ENCODE assay signal across 8 mouse cellular contexts in genomic region chr5:75075383-75075941, GRCm38 (mm10). TPM values are rescaled to one million over a fixed set of nuclear protein-coding genes. Genes with fewer than 3 reads are reported as not detected.
A peak's percentile ranks its signal among the peaks of the same experiment; 100 is the strongest.
DNase-seq lines count a peak whose midpoint lies in the region; ATAC-seq and TF ChIP-seq lines count a peak whose summit lies in the region.

Gsx2 (plus strand) TSS chr5:75075601.

- H3K4me2 ChIP-seq in heart, embryonic 15.5 days = peak within 1 kb of the TSS; percentile 45
- H3K4me2 ChIP-seq in hindbrain, embryonic 11.5 days (replicated peaks; ENCODE audit: low read depth, low read length) = peak within 1 kb of the TSS; percentile 49
- peak within 1 kb of the TSS; percentile 43 for H3K4me2 ChIP-seq in midbrain, embryonic 14.5 days (ENCODE audit: low read length)

- H3K27me3 ChIP-seq in heart, embryonic 15.5 days = peaks cover 98% of the 10 kb centered on the region
- H3K27me3 ChIP-seq in hindbrain, embryonic 11.5 days (ENCODE audit: control insufficient read depth, insufficient read depth, low read length) = peaks cover 93% of the 10 kb centered on the region
- H3K27me3 ChIP-seq in midbrain, embryonic 14.5 days (ENCODE audit: control insufficient read depth, insufficient read depth, low read length) = peaks cover 98% of the 10 kb centered on the region

- H3K9ac ChIP-seq in heart, embryonic 15.5 days = no peak within 1 kb of the TSS
- H3K9ac ChIP-seq in hindbrain, embryonic 11.5 days (ENCODE audit: low read depth, low read length) = peak within 1 kb of the TSS; percentile 40
- H3K9ac ChIP-seq in midbrain, embryonic 14.5 days (replicated peaks; ENCODE audit: low read length) = no peak within 1 kb of the TSS

- intact Hi-C loops in heart, postnatal 10 days (cut with DNase I) = no loop called here

- 2% methylated on average over 41 of the region's 41 CpGs for WGBS in heart, embryonic 15.5 days
- WGBS in hindbrain, embryonic 11.5 days = under 1% methylated on average over 33 of the region's 41 CpGs
- under 1% methylated on average over 41 of the region's 41 CpGs for WGBS in midbrain, embryonic 14.5 days

- peak within 1 kb of the TSS; percentile 32 for H3K4me3 ChIP-seq in heart, embryonic 15.5 days
- peak within 1 kb of the TSS; percentile 40 for H3K4me3 ChIP-seq in hindbrain, embryonic 11.5 days (ENCODE audit: low read depth, low read length)
- H3K4me3 ChIP-seq in midbrain, embryonic 14.5 days (replicated peaks; ENCODE audit: low read depth, low read length) = peak within 1 kb of the TSS; percentile 21

- H3K9me3 ChIP-seq in heart, embryonic 15.5 days (replicated peaks) = no peaks in the 10 kb centered on the region
- no peaks in the 10 kb centered on the region for H3K9me3 ChIP-seq in hindbrain, embryonic 11.5 days (ENCODE audit: control insufficient read depth, low read length)
- no peaks in the 10 kb centered on the region for H3K9me3 ChIP-seq in midbrain, embryonic 14.5 days (ENCODE audit: control insufficient read depth, low read length)

- TF ChIP-seq POLR2A in brain, embryonic 14.5 days (IDR thresholded peaks at IDR 0.05; ENCODE audit: borderline replicate concordance, extremely low read depth, insufficient read depth, insufficient read length, poor library complexity, severe bottlenecking) = no peak

- no peak for DNase-seq in heart, postnatal 10 days
- DNase-seq in brain, embryonic 14.5 days (ENCODE audit: low read depth) = peak; percentile 77
- DNase-seq in hindbrain, embryonic 11.5 days (ENCODE audit: low spot score) = peak; percentile 64
- no peak for DNase-seq in midbrain, embryonic 14.5 days
- no peak for DNase-seq in thymus, postnatal 25 days
- DNase-seq in urinary bladder, postnatal 25 days (ENCODE audit: low spot score) = no peak
- no peak for DNase-seq in thymus, postnatal 0 days (ENCODE audit: low spot score)

- peaks cover 19% of the 10 kb centered on the region for H3K4me1 ChIP-seq in heart, embryonic 15.5 days (replicated peaks)
- peaks cover 11% of the 10 kb centered on the region for H3K4me1 ChIP-seq in hindbrain, embryonic 11.5 days (replicated peaks; ENCODE audit: control insufficient read depth, insufficient read depth, low read length)
- peaks cover 6% of the 10 kb centered on the region; the same call in 1 of the 2 replicates for H3K4me1 ChIP-seq in midbrain, embryonic 14.5 days (ENCODE audit: control insufficient read depth, insufficient read depth, low read length)

- no peak for ATAC-seq in heart, embryonic 15.5 days (replicated peaks; ENCODE audit: insufficient number of reproducible peaks, insufficient read depth, low FRiP score, low read depth)
- ATAC-seq in hindbrain, embryonic 11.5 days (ENCODE audit: low FRiP score) = peak; percentile 58
- ATAC-seq in midbrain, embryonic 14.5 days (ENCODE audit: low FRiP score, low TSS enrichment) = no peak

- TF ChIP-seq CTCF in brain, embryonic 14.5 days (IDR thresholded peaks at IDR 0.05; ENCODE audit: borderline replicate concordance, extremely low read depth, insufficient read depth, insufficient read length) = no peak

- no peaks in the 10 kb centered on the region for H3K36me3 ChIP-seq in heart, embryonic 15.5 days
- no peaks in the 10 kb centered on the region for H3K36me3 ChIP-seq in hindbrain, embryonic 11.5 days (ENCODE audit: control insufficient read depth, insufficient read depth, low read length)
- no peaks in the 10 kb centered on the region for H3K36me3 ChIP-seq in midbrain, embryonic 14.5 days (ENCODE audit: control insufficient read depth, insufficient read depth, low read length)

- no peak within 1 kb of the TSS for H3K27ac ChIP-seq in heart, embryonic 15.5 days
- H3K27ac ChIP-seq in hindbrain, embryonic 11.5 days (ENCODE audit: low read depth, low read length) = 0 out of 2 replicates have a peak within 1 kb of the TSS, but pooled peaks have one; percentile 30
- H3K27ac ChIP-seq in midbrain, embryonic 14.5 days (replicated peaks; ENCODE audit: low read depth, low read length) = no peak within 1 kb of the TSS

RNA-seq across cellular contexts. Expression of gene Gsx2, which starts in this region (rescaled TPM):
- polyA plus RNA-seq in heart, embryonic 15.5 days (2015; fragmentation: Nextera tagmentation; extraction: Ambion mirVana) = not detected in 2 replicates
- total RNA-seq in heart, postnatal 10 days (2021) = not detected
- 3.7 and 6.1 TPM in 2 replicates for polyA plus RNA-seq in brain, embryonic 14.5 days (2012; rRNA removed)
- polyA plus RNA-seq in hindbrain, embryonic 11.5 days (2014; fragmentation: Nextera tagmentation; extraction: Ambion mirVana) = 5.5 and 6.0 TPM in 2 replicates
- not detected in 2 replicates for polyA plus RNA-seq in midbrain, embryonic 14.5 days (2014; fragmentation: Nextera tagmentation; extraction: Ambion mirVana)
- polyA plus RNA-seq in thymus, postnatal 0 days (2015; fragmentation: Nextera tagmentation; extraction: Ambion mirVana) = not detected in 2 replicates

Comparison
In these comparisons a context has a peak if more than half of its experiments do, and no peak if none do; other contexts are left out.
1. DNase-seq: peak in brain, embryonic 14.5 days (single experiment) and hindbrain, embryonic 11.5 days (single experiment); none in heart, postnatal 10 days (0 of 2), midbrain, embryonic 14.5 days (single experiment), thymus, postnatal 25 days (single experiment), urinary bladder, postnatal 25 days (single experiment) and thymus, postnatal 0 days (single experiment).
2. Peak in every context shown above with its lines, with median percentiles within 50 percentile points of each other: H3K4me2 ChIP-seq and H3K4me3 ChIP-seq.